Mouse (Mus musculus) liver, postnatal 0 days (tissue): ENCODE data around the gene Gm5741.

Experiments used
- CTCF ChIP-seq: sonication (generic); IDR thresholded peaks from 2 replicates; pipeline ENCODE4 v1.5.1; 2016; ENCODE audit warnings: antibody characterized with exemption, low read depth
- EP300 ChIP-seq: IDR thresholded peaks from 2 replicates; pipeline ENCODE4 v1.6.1; 2016; ENCODE audit warnings: antibody characterized with exemption, low read depth, mild to moderate bottlenecking

- TF ChIP-seq EP300 (no peak), CTCF (no peak)
Measured at GRCm38 (mm10) chr8:85062603-85063002, 5.2 kb downstream of the Gm5741 start.
